Mouse (Mus musculus) liver, adult 2 months (tissue): ENCODE measurements around the gene 2010003K11Rik. TPM values are rescaled to one million over a fixed set of nuclear protein-coding genes. Genes with fewer than 3 reads are reported as not detected.
A peak's percentile ranks its signal among the peaks of the same experiment; 100 is the strongest.

ENCODE experiments used
- DNase-seq: peaks from one replicate; pipeline ENCODE4 v3.0.0-alpha.2; 2011; ENCODE audit warnings: low read depth, low spot score; ENCODE audit errors: extremely low read depth
- H3K27ac ChIP-seq: fragments of 200-500 bp; replicated peaks from 2 replicates; pipeline ENCODE4 v1.5.1; 2012; ENCODE audit warnings: low read depth, mild to moderate bottlenecking, control low read depth, inconsistent platforms, low read length; ENCODE audit not compliant: insufficient read depth
- H3K27me3 ChIP-seq: fragments of 200-500 bp; 2 replicates; pipeline ENCODE4 v1.6.1; 2012; ENCODE audit warnings: mild to moderate bottlenecking, moderate library complexity, low read length, inconsistent platforms; ENCODE audit not compliant: control insufficient read depth, insufficient read depth
- H3K36me3 ChIP-seq: fragments of 200-500 bp; 2 replicates; pipeline ENCODE4 v1.6.1; 2012; ENCODE audit warnings: low read length, inconsistent platforms; ENCODE audit not compliant: control insufficient read depth, insufficient read depth
- H3K4me1 ChIP-seq: fragments of 200-500 bp; 2 replicates; pipeline ENCODE4 v1.6.1; 2011; ENCODE audit warnings: low read length; ENCODE audit not compliant: control insufficient read depth, insufficient read depth
- H3K4me3 ChIP-seq: fragments of 200-500 bp; 2 replicates; pipeline ENCODE4 v1.5.1; 2011; ENCODE audit warnings: low read depth, mild to moderate bottlenecking, control low read depth, low read length, moderate library complexity; ENCODE audit not compliant: insufficient read depth
- H3K79me2 ChIP-seq: fragments of 200-500 bp; 2 replicates; pipeline ENCODE4 v1.6.1; 2012; ENCODE audit warnings: inconsistent platforms, mild to moderate bottlenecking, low read length, moderate library complexity; ENCODE audit not compliant: control insufficient read depth, insufficient read depth
- H3K9ac ChIP-seq: fragments of 200-500 bp; 2 replicates; pipeline ENCODE4 v1.6.1; 2012; ENCODE audit warnings: low read depth, mild to moderate bottlenecking, control low read depth, inconsistent platforms, low read length
- CTCF ChIP-seq: fragments of 200-500 bp; IDR thresholded peaks from 2 replicates; pipeline ENCODE4 v1.5.1; 2011; ENCODE audit warnings: low read depth, low read length, control low read depth
- POLR2A ChIP-seq: fragments of 200-500 bp; IDR thresholded peaks from 2 replicates; pipeline ENCODE4 v1.6.1; 2011; ENCODE audit warnings: low read length, control low read depth; ENCODE audit not compliant: insufficient read depth; ENCODE audit errors: extremely low read depth
- WGBS: fragments of 180-500 bp; shearing (Covaris S2); methylation state at CpG from one replicate; pipeline ENCODE4 v1.1.7; 2018; 5-methylcytosine and 5-hydroxymethylcytosine counted together
- polyA plus RNA-seq: library from polyadenylated mRNA; depleted of rRNA; stranded (reverse); fragments of >200 nt; gene quantifications from 2 replicates; pipeline ENCODE4 v1.2.3, GENCODE M21; 2012
- total RNA-seq: library from RNA; depleted of rRNA; stranded (reverse); fragments of >200 nt; gene quantifications from 2 replicates; pipeline ENCODE4 v1.2.3, GENCODE M21; 2014

The 2010003K11Rik gene
- total and polyA plus RNA-seq, 2 experiments = 6.3 to 7.5 TPM

- peaks cover 8% of the 10 kb centered on the region for H3K4me1 ChIP-seq
- peaks cover 21% of the 10 kb centered on the region; the same call in 1 of the 2 replicates for H3K79me2 ChIP-seq
- H3K9ac ChIP-seq = no peak overlapping the region
- H3K27ac ChIP-seq = no peak overlapping the region
- DNase-seq = peak; percentile 78
- TF ChIP-seq CTCF (no peak), POLR2A (no peak)
- H3K27me3 ChIP-seq = no peaks in the 10 kb centered on the region
- H3K36me3 ChIP-seq = peaks cover 8% of the 10 kb centered on the region; the same call in 1 of the 2 replicates
- no peak overlapping the region for H3K4me3 ChIP-seq
- WGBS = 73% methylated on average over 6 of the region's 6 CpGs
Measured at GRCm38 (mm10) chr19:4540263-4540662, 41.9 kb upstream of the 2010003K11Rik start.

DNA sequence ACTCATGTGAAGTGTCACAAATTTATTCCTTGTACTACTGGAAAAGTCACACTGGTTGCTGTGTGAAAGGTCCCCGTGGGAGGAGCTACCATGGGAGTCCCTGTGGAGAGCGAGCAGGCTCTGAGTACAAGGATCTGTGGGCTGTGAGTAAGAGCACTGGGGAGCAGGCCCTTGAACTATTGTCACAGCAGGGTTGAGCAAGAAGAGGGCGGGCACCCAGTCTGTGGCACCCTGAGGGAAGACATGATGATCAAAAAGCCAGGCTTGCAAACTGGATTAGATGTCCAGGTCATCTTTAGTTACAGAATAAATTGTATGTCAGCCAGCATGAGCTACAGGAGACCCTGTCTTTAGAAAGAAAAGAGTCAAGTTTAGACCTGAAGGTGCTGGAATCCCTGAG is 38.2 kb upstream of the 2010003K11Rik start:
- no peaks in the 10 kb centered on the region for H3K27me3 ChIP-seq
- TF ChIP-seq POLR2A (no peak), CTCF (no peak)
- no peak overlapping the region for H3K27ac ChIP-seq
- DNase-seq = peak; percentile 91
- peaks cover 8% of the 10 kb centered on the region for H3K36me3 ChIP-seq
- H3K4me3 ChIP-seq = no peak overlapping the region
- H3K9ac ChIP-seq = no peak overlapping the region
- 15% methylated on average over 3 of the region's 3 CpGs for WGBS
- H3K79me2 ChIP-seq = peaks cover 15% of the 10 kb centered on the region; the same call in 1 of the 2 replicates
- H3K4me1 ChIP-seq = peaks cover 4% of the 10 kb centered on the region; the same call in 1 of the 2 replicates

DNA sequence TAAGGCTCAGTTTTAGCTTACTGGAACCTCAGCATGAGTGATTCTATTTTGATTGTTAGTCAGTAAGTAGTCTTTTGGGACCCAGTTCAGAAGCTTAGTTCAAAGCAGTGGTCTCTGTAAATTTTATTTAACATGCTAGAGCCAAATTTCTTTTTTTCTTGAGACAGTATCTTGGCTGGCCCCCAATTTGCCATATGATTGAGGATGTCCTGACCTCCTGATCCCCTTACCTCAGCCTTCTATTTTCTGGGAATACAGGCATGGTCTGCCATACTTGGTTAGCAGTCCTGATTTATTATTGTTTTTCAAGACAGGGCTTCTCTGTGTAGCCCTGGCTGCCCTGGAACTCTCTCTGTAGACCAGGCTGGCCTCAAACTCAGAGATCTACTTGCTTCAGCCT is 37.5 kb upstream of the 2010003K11Rik start:
- no peak overlapping the region for H3K4me3 ChIP-seq
- no peak for TF ChIP-seq CTCF
- TF ChIP-seq POLR2A = no peak
- DNase-seq = no peak
- peaks cover 4% of the 10 kb centered on the region; the same call in 1 of the 2 replicates for H3K4me1 ChIP-seq
- peak overlapping the region; percentile 48 for H3K27ac ChIP-seq
- H3K79me2 ChIP-seq = peaks cover 18% of the 10 kb centered on the region; the same call in 1 of the 2 replicates
- no peaks in the 10 kb centered on the region for H3K27me3 ChIP-seq
- H3K9ac ChIP-seq = no peak overlapping the region
- peaks cover 12% of the 10 kb centered on the region for H3K36me3 ChIP-seq

- Histone ChIP-seq H3K27me3 (no peaks in the 10 kb centered on the region), H3K4me1 (peaks cover 9% of the 10 kb centered on the region; the same call in 1 of the 2 replicates), H3K27ac (peak overlapping the region; percentile 53), H3K36me3 (peaks cover 7% of the 10 kb centered on the region), H3K4me3 (no peak overlapping the region), H3K9ac (no peak overlapping the region), H3K79me2 (peaks cover 13% of the 10 kb centered on the region; the same call in 1 of the 2 replicates)
- TF ChIP-seq CTCF (no peak), POLR2A (no peak)
- WGBS = 50% methylated on average over 2 of the region's 2 CpGs
- DNase-seq = peak; percentile 88
Measured at GRCm38 (mm10) chr19:4534646-4535045, 36.3 kb upstream of the 2010003K11Rik start.

GRCm38 (mm10) chr19:4521426-4522050 is 23.2 kb upstream of the 2010003K11Rik start:
- WGBS = 46% methylated on average over 3 of the region's 3 CpGs
- Histone ChIP-seq H3K79me2 (peaks cover 7% of the 10 kb centered on the region; the same call in 1 of the 2 replicates), H3K27ac (peak overlapping the region; percentile 79), H3K27me3 (no peaks in the 10 kb centered on the region), H3K9ac (no peak overlapping the region), H3K4me3 (no peak overlapping the region), H3K36me3 (peaks cover 17% of the 10 kb centered on the region), H3K4me1 (peaks cover 10% of the 10 kb centered on the region; the same call in 1 of the 2 replicates)
- no peak for TF ChIP-seq CTCF
- TF ChIP-seq POLR2A = no peak
- peak; percentile 92 for DNase-seq

GRCm38 (mm10) chr19:4517483-4517882 is 19.1 kb upstream of the 2010003K11Rik start:
- Histone ChIP-seq H3K27me3 (no peaks in the 10 kb centered on the region), H3K79me2 (peaks cover 13% of the 10 kb centered on the region; the same call in 1 of the 2 replicates), H3K9ac (no peak overlapping the region), H3K36me3 (peaks cover 10% of the 10 kb centered on the region; the same call in 1 of the 2 replicates), H3K4me1 (peaks cover 22% of the 10 kb centered on the region), H3K4me3 (no peak overlapping the region), H3K27ac (no peak overlapping the region)
- no peak for TF ChIP-seq CTCF
- TF ChIP-seq POLR2A = no peak
- DNase-seq = peak; percentile 49
- WGBS = 61% methylated on average over 1 of the region's 1 CpGs
